Mouse (Mus musculus) neural tube, embryonic 14.5 days (tissue): ENCODE results near the gene Arhgef3. TPM values are rescaled to one million over a fixed set of nuclear protein-coding genes. Genes with fewer than 3 reads are reported as not detected.

ENCODE experiments used
- ATAC-seq: fragments of 200-750 bp; cut with Nextera tagmentation; 2 replicates; pipeline ENCODE4 v1.8.0; 2017; ENCODE audit warnings: low read depth, mild to moderate bottlenecking, moderate TSS enrichment, moderate library complexity
- H3K27ac ChIP-seq: fragments of 300-500 bp; sonication (generic); 2 replicates; pipeline ENCODE4 v1.5.1; 2014; ENCODE audit warnings: low read depth, mild to moderate bottlenecking, control low read depth, low read length, moderate library complexity, mixed read lengths
- H3K27me3 ChIP-seq: fragments of 300-500 bp; sonication (generic); 2 replicates; pipeline ENCODE4 v1.6.1; 2014; ENCODE audit warnings: low read length; ENCODE audit not compliant: control insufficient read depth, insufficient read depth
- H3K36me3 ChIP-seq: fragments of 300-500 bp; sonication (generic); 2 replicates; pipeline ENCODE4 v1.6.1; 2014; ENCODE audit warnings: low read length, mixed read lengths; ENCODE audit not compliant: control insufficient read depth, insufficient read depth
- H3K4me1 ChIP-seq: fragments of 300-500 bp; sonication (generic); 2 replicates; pipeline ENCODE4 v1.6.1; 2014; ENCODE audit warnings: low read length; ENCODE audit not compliant: control insufficient read depth, insufficient read depth
- H3K4me2 ChIP-seq: fragments of 300-500 bp; sonication (generic); 2 replicates; pipeline ENCODE4 v1.6.1; 2014; ENCODE audit warnings: mild to moderate bottlenecking, low read depth, low read length, control low read depth
- H3K4me3 ChIP-seq: fragments of 300-500 bp; sonication (generic); 2 replicates; pipeline ENCODE4 v1.5.1; 2014; ENCODE audit warnings: low read depth, low read length, control low read depth, mixed read lengths
- H3K9ac ChIP-seq: fragments of 300-500 bp; sonication (generic); replicated peaks from 2 replicates; pipeline ENCODE4 v1.6.1; 2014; ENCODE audit warnings: low read depth, mild to moderate bottlenecking, control low read depth, low read length, mixed read lengths
- H3K9me3 ChIP-seq: fragments of 300-500 bp; sonication (generic); 2 replicates; pipeline ENCODE4 v1.6.1; 2016; ENCODE audit warnings: low read length; ENCODE audit not compliant: control insufficient read depth
- WGBS: fragments of 180-500 bp; shearing (Covaris S2); extraction: QIAGEN DNeasy Blood & Tissue Kit; methylation state at CpG from one replicate; pipeline ENCODE4 v1.1.7; 2014; 5-methylcytosine and 5-hydroxymethylcytosine counted together
- microRNA-seq: library from miRNA; unstranded; fragments of <30 nt; microRNA quantifications from one replicate; pipeline ENCODE4, GENCODE M21; 2016
- polyA plus RNA-seq: library from polyadenylated mRNA; unstranded; fragments of >200 nt; fragmentation: Nextera tagmentation; extraction: Ambion mirVana; gene quantifications from 2 replicates; pipeline ENCODE4 v1.2.1, GENCODE M21; 2014

Gene Arhgef3
- polyA plus RNA-seq, 1 experiment from 2014 or later = 13.4 TPM

- H3K9ac ChIP-seq = no peak overlapping the region
- 95% methylated on average over 4 of the region's 4 CpGs for WGBS
- no peak overlapping the region for H3K4me2 ChIP-seq
- peaks cover 38% of the 10 kb centered on the region for H3K36me3 ChIP-seq
- ATAC-seq = no peak
- H3K27ac ChIP-seq = no peak overlapping the region
- no peaks in the 10 kb centered on the region for H3K27me3 ChIP-seq
- no peaks in the 10 kb centered on the region for H3K9me3 ChIP-seq
- no peak overlapping the region for H3K4me3 ChIP-seq
- no peaks in the 10 kb centered on the region for H3K4me1 ChIP-seq
These were observed 332.3 kb downstream of the Arhgef3 start for GRCm38 (mm10) chr14:27446963-27447362.

Small RNA genes within 50 kb of the gene (microRNA-seq; reads per million reads assigned to microRNA genes)
- gene Gm23633 = not detected

Other genes with a start within 250 kb of the Arhgef3 start
- 0.23 and 0.24 TPM in 2 replicates for gene Asb14, start 220.3 kb upstream of the Arhgef3 start, polyA plus RNA-seq
- 56.2 and 88.3 TPM in 2 replicates for gene Appl1, start 143.7 kb upstream of the Arhgef3 start, polyA plus RNA-seq
- not detected in 2 replicates for gene Hesx1, start 120.5 kb upstream of the Arhgef3 start, polyA plus RNA-seq
- gene Il17rd, start 76.0 kb upstream of the Arhgef3 start, polyA plus RNA-seq = 2.1 and 2.4 TPM in 2 replicates